Mouse (Mus musculus): ENCODE data around the gene Urah. TPM values are rescaled to one million over a fixed set of nuclear protein-coding genes. Genes with fewer than 3 reads are reported as not detected.

The Urah gene
- polyA plus RNA-seq, 1 experiment = not detected

DNA sequence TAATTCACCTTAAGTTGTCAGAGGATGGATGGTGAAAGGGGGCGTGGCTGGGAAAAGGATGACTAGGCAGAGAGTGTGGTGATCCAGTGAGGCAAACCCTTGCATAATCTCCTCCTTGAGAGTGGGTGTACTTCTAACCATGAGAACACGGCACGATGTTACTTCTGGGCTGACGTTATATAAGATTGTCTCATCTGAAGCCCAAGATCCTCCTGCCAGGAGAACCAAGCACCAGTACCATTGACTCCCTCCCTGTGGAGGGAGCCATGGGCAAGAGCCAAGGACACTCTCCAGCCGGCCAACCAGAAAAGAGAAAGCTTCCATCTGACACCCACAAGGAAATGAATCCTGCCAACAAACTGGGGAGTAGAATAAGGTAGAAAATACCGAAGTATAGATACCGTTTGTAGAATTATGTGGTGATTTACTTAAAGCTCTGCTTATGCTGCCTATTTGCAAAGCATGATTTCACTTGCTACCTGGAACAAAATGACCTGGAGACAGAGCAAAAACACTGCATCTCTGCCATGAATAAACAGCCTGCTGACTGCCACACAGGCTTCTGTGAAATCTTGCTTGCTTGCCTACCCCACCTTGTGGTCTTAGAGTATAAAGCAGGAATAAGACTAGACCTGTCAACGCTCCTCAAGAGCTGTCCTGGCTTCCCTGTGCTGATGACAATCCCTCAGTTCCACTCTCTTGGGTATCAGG lies 6.5 kb upstream of the Urah start:
- Histone ChIP-seq H3K4me1 (ENCODE audit: control insufficient read depth, insufficient read depth, insufficient read length, low read length) (no peaks in the 10 kb centered on the region), H3K4me3 (ENCODE audit: insufficient read depth, low read depth, low read length) (no peak overlapping the region), H3K27ac (replicated peaks; ENCODE audit: low read depth, low read length) (no peak overlapping the region)

GRCm38 (mm10) chr7:140831447-140831846 lies 3.4 kb upstream of the Urah start:
- no peak overlapping the region for H3K4me3 ChIP-seq (ENCODE audit: insufficient read depth, low read depth, low read length)
- H3K4me1 ChIP-seq (ENCODE audit: control insufficient read depth, insufficient read depth, insufficient read length, low read length) = no peaks in the 10 kb centered on the region
- no peak overlapping the region for H3K27ac ChIP-seq (replicated peaks; ENCODE audit: low read depth, low read length)

GRCm38 (mm10) chr7:140833341-140833740 lies 1.5 kb upstream of the Urah start:
- no peaks in the 10 kb centered on the region for H3K4me1 ChIP-seq (ENCODE audit: control insufficient read depth, insufficient read depth, insufficient read length, low read length)
- H3K4me3 ChIP-seq (ENCODE audit: insufficient read depth, low read depth, low read length) = no peak overlapping the region
- no peak overlapping the region for H3K27ac ChIP-seq (replicated peaks; ENCODE audit: low read depth, low read length)

DNA sequence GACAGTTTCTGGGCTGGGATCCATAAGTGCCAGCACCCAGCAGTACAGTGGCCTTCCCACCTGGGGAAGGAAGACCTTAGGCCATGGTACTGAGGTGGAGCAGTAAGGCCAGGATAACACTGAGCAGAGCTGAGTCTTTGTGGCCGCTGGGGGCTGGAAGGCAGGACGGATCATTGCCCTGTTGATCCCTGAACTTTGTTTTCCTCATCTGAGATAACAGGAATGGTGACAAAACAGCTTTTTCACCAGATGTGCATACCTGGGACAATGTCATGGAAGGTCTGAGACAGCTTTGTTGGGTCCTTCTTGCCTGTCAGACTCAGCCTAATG lies 905 bp downstream of the Urah start:
- no peak overlapping the region for H3K27ac ChIP-seq (replicated peaks; ENCODE audit: low read depth, low read length)
- no peaks in the 10 kb centered on the region for H3K4me1 ChIP-seq (ENCODE audit: control insufficient read depth, insufficient read depth, insufficient read length, low read length)
- H3K4me3 ChIP-seq (ENCODE audit: insufficient read depth, low read depth, low read length) = no peak overlapping the region

GRCm38 (mm10) chr7:140836243-140837115 lies 1.7 kb downstream of the Urah start:
- no peak overlapping the region for H3K27ac ChIP-seq (replicated peaks; ENCODE audit: low read depth, low read length)
- no peak overlapping the region for H3K4me3 ChIP-seq (ENCODE audit: insufficient read depth, low read depth, low read length)
- no peaks in the 10 kb centered on the region for H3K4me1 ChIP-seq (ENCODE audit: control insufficient read depth, insufficient read depth, insufficient read length, low read length)

GRCm38 (mm10) chr7:140839556-140839955 lies 4.7 kb downstream of the Urah start:
- Histone ChIP-seq H3K27ac (replicated peaks; ENCODE audit: low read depth, low read length) (no peak overlapping the region), H3K4me3 (ENCODE audit: insufficient read depth, low read depth, low read length) (no peak overlapping the region), H3K4me1 (ENCODE audit: control insufficient read depth, insufficient read depth, insufficient read length, low read length) (no peaks in the 10 kb centered on the region)

DNA sequence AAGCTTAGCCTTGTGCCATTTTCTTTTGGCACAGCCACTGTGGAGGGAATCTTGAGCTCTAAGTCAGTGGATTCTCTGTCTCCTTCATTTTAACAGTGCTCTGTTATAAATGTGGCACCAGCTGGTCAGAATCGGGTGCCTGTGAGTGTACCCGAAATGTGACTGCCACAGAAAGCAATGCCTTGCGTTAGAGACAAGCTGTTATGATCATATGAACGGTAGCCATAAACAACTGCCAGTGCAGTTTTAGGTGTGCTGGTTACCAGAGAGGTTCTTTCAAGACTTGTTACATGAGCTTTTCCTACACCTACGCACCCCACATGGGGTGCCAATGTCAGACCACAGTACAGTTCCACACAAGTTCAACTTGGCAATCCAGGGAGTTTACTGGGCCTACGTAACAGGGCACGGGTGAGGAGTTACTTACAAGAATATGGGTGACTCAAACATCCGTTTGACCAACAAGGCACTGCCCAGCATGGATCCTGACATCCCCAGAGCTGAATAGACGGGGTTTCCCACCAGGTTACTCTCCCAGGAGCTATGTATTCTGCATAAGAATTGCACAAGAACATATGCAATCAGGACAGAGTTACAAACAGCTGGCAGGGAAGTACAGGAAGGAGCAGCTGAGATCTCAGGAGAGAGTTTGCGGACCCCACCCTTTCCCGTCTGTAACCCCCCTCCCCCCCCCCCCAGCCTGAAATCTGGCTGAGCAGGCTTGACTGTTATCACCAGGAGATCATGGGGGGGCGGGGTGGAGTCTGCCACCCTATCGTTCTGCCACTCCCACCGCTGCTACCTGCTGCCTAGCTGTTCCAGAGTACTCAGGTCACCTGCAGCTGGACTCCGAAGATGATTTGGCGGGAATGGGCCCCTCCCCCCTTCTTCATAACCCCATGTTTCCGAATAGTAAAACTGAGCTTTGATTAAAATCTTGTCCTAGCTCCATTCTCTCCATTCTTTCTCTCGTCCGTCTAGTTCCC lies 6.2 kb downstream of the Urah start:
- Histone ChIP-seq H3K4me1 (ENCODE audit: control insufficient read depth, insufficient read depth, insufficient read length, low read length) (no peaks in the 10 kb centered on the region), H3K27ac (replicated peaks; ENCODE audit: low read depth, low read length) (no peak overlapping the region), H3K4me3 (ENCODE audit: insufficient read depth, low read depth, low read length) (no peak overlapping the region)

DNA sequence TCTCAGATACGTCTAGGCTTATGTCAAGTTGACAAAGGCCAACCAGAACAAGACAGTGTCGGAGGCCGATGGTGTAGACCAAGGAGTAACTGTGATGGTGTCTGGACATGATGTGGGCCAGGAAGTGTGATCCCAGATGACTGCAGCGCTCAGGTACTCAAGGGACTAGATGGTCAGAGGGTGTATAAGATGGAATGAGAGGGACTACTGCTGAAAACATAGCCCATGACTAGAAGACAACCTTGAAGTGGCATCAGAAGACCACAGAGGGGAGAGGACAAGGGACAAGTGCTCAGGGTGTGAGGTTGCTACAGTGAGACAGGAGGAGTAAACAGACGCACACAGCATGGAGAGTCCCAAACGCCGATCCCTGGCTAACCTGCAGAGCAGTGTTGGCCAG lies 9.0 kb downstream of the Urah start:
- no peak overlapping the region for H3K27ac ChIP-seq (replicated peaks; ENCODE audit: low read depth, low read length)
- H3K4me1 ChIP-seq (ENCODE audit: control insufficient read depth, insufficient read depth, insufficient read length, low read length) = no peaks in the 10 kb centered on the region
- H3K4me3 ChIP-seq (ENCODE audit: insufficient read depth, low read depth, low read length) = no peak overlapping the region

DNA sequence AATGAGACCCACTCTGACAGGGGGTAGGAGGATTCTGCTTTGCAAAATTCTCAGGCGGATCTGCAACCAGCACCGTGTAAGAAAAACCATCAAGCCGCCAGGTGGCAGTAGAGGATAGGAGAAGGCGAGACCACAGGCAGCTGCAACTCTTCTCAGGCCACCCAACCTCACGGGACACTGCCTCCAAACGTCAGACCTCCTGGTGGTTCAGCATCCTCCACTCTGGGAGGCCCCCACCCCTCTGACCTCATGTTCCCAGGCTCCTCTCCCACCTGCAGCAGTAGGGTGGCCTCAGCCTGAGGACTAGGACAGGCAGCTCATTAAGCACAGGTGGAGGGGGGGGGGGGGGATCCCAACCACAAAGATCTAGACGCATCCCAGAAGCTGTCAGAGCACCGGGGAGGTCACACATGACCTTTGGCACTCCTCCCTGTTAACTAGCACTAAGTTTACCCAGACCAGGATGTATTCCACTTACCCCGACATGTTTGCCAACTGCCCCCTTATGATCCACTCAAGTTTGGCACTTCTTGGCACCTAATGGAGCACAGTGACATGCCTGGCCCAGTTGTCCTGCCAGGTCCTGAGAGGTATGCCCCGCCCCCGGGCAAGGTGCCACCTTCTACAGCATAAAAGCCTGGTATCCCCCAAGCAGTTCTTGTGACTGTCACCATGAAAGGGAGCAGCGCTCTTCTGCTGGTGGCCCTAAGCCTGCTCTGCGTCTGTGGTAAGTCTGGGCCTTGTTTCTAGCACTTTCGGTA lies 10.3 kb downstream of the Urah start, which contains the start of gene Scgb1c1:
Gene Scgb1c1 (plus strand): TSS at position 643 of the 761 bp plus-strand sequence.
- Histone ChIP-seq H3K4me1 (ENCODE audit: control insufficient read depth, insufficient read depth, insufficient read length, low read length) (no peaks in the 10 kb centered on the region), H3K4me3 (ENCODE audit: insufficient read depth, low read depth, low read length) (no peak within 1 kb of the TSS), H3K27ac (replicated peaks; ENCODE audit: low read depth, low read length) (no peak within 1 kb of the TSS)

GRCm38 (mm10) chr7:140845683-140846082 lies 10.9 kb downstream of the Urah start:
- no peaks in the 10 kb centered on the region for H3K4me1 ChIP-seq (ENCODE audit: control insufficient read depth, insufficient read depth, insufficient read length, low read length)
- no peak overlapping the region for H3K27ac ChIP-seq (replicated peaks; ENCODE audit: low read depth, low read length)
- no peak overlapping the region for H3K4me3 ChIP-seq (ENCODE audit: insufficient read depth, low read depth, low read length)

DNA sequence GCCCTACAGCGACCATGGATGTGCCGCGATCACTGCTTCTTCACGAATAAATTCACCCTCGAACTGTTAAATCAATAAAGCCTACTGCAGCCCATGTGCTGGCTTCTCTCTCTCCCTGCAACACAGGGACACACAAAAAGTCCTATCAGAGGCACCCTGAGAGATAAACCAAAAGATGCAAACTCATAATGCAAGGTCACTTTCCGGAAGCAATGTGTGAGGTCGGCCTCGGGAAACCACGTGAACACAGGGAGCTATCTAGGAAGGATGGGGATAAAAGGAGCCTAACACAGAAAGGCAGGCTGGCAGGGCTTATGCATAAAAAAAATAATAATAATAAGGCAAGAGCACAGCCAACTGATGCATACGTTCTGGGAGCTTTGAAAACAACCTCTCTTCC lies 11.9 kb downstream of the Urah start:
- Histone ChIP-seq H3K4me1 (ENCODE audit: control insufficient read depth, insufficient read depth, insufficient read length, low read length) (no peaks in the 10 kb centered on the region), H3K27ac (replicated peaks; ENCODE audit: low read depth, low read length) (no peak overlapping the region), H3K4me3 (ENCODE audit: insufficient read depth, low read depth, low read length) (no peak overlapping the region)

GRCm38 (mm10) chr7:140847755-140848580 lies 13.2 kb downstream of the Urah start, which contains the start of gene Odf3:
TSS of gene Odf3 (plus strand) at chr7:140847805.
- H3K4me3 ChIP-seq (ENCODE audit: insufficient read depth, low read depth, low read length) = no peak within 1 kb of the TSS
- H3K27ac ChIP-seq (replicated peaks; ENCODE audit: low read depth, low read length) = no peak within 1 kb of the TSS
- 0 out of 2 replicates have a peak, but pooled peaks cover under 1% of the 10 kb centered on the region for H3K4me1 ChIP-seq (ENCODE audit: control insufficient read depth, insufficient read depth, insufficient read length, low read length)

DNA sequence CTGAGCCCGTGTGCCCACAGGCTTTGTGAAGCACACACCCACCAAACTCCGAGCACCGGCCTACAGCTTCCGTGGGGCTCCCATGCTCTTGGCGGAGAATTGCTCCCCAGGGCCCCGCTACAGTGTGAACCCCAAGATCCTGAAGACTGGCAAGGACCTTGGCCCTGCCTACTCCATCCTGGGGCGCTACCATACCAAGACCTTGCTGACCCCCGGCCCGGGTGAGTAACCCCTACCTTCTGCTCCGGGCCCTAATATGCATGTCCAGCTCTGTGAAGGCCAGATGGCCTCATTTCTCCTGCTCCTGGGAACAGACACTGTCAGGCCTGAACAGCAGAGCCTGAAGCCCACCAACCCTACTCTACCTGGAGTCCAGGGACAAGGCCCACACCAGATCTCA lies 13.8 kb downstream of the Urah start:
- Histone ChIP-seq H3K27ac (replicated peaks; ENCODE audit: low read depth, low read length) (no peak overlapping the region), H3K4me3 (ENCODE audit: insufficient read depth, low read depth, low read length) (no peak overlapping the region), H3K4me1 (ENCODE audit: control insufficient read depth, insufficient read depth, insufficient read length, low read length) (peaks cover 4% of the 10 kb centered on the region)

GRCm38 (mm10) chr7:140851916-140852315 lies 17.1 kb downstream of the Urah start:
- Histone ChIP-seq H3K27ac (replicated peaks; ENCODE audit: low read depth, low read length) (peak overlapping the region; percentile 84), H3K4me1 (ENCODE audit: control insufficient read depth, insufficient read depth, insufficient read length, low read length) (peaks cover 13% of the 10 kb centered on the region), H3K4me3 (ENCODE audit: insufficient read depth, low read depth, low read length) (no peak overlapping the region)
